Mouse (Mus musculus) liver, embryonic 16.5 days (tissue): ENCODE data around the gene Eif4a1. TPM values are rescaled to one million over a fixed set of nuclear protein-coding genes. Genes with fewer than 3 reads are reported as not detected.

Source experiments
- ATAC-seq: fragments of 200-750 bp; cut with Nextera tagmentation; 2 replicates; pipeline ENCODE4 v1.8.0; 2017; ENCODE audit warnings: low read depth, mild to moderate bottlenecking, moderate number of reproducible peaks, moderate library complexity
- H3K27ac ChIP-seq: fragments of 300-500 bp; sonication (generic); 2 replicates; pipeline ENCODE4 v1.5.1; 2014; ENCODE audit warnings: mild to moderate bottlenecking, low read length
- H3K27me3 ChIP-seq: fragments of 300-500 bp; sonication (generic); 2 replicates; pipeline ENCODE4 v1.6.1; 2014; ENCODE audit warnings: low read depth, low read length, mixed read lengths; ENCODE audit not compliant: control insufficient read depth, insufficient read depth
- H3K36me3 ChIP-seq: fragments of 300-500 bp; sonication (generic); 2 replicates; pipeline ENCODE4 v1.6.1; 2014; ENCODE audit warnings: mild to moderate bottlenecking; ENCODE audit not compliant: control insufficient read depth, insufficient read depth
- H3K4me1 ChIP-seq: fragments of 300-500 bp; sonication (generic); 2 replicates; pipeline ENCODE4 v1.6.1; 2014; ENCODE audit warnings: low read depth, low read length, mixed read lengths; ENCODE audit not compliant: control insufficient read depth
- H3K4me2 ChIP-seq: fragments of 300-500 bp; sonication (generic); 2 replicates; pipeline ENCODE4 v1.6.1; 2014; ENCODE audit warnings: low read depth, low read length, mixed read lengths
- H3K4me3 ChIP-seq: fragments of 300-500 bp; sonication (generic); 2 replicates; pipeline ENCODE4 v1.5.1; 2014; ENCODE audit warnings: low read depth, mild to moderate bottlenecking, low read length
- H3K9ac ChIP-seq: fragments of 300-500 bp; sonication (generic); 2 replicates; pipeline ENCODE4 v1.6.1; 2014; ENCODE audit warnings: low read depth, low read length
- H3K9me3 ChIP-seq: fragments of 300-500 bp; sonication (generic); replicated peaks from 2 replicates; pipeline ENCODE4 v1.6.1; 2016; ENCODE audit warnings: low read length; ENCODE audit not compliant: control insufficient read depth
- WGBS: fragments of 180-500 bp; shearing (Covaris S2); extraction: QIAGEN DNeasy Blood & Tissue Kit; methylation state at CpG from one replicate; pipeline ENCODE4 v1.1.7; 2014; ENCODE audit not compliant: insufficient replicate concordance; 5-methylcytosine and 5-hydroxymethylcytosine counted together
- polyA plus RNA-seq: library from polyadenylated mRNA; unstranded; fragments of >200 nt; fragmentation: Nextera tagmentation; extraction: Ambion mirVana; gene quantifications from 2 replicates; pipeline ENCODE4 v1.2.1, GENCODE M21; 2015

Gene Eif4a1
- polyA plus RNA-seq, 1 experiment from 2014 or later: 223 TPM

- H3K9ac ChIP-seq: no peak overlapping the region
- WGBS: 51% methylated on average over 11 of the region's 11 CpGs
- H3K9me3 ChIP-seq: no peaks in the 10 kb centered on the region
- H3K4me1 ChIP-seq: peaks cover 8% of the 10 kb centered on the region
- H3K36me3 ChIP-seq: no peaks in the 10 kb centered on the region
- no peak overlapping the region for H3K4me3 ChIP-seq
- no peak overlapping the region for H3K27ac ChIP-seq
- H3K4me2 ChIP-seq: no peak overlapping the region
- ATAC-seq: no peak
- no peaks in the 10 kb centered on the region; the same call in 1 of the 2 replicates for H3K27me3 ChIP-seq
Measured at GRCm38 (mm10) chr11:69693421-69693965, 21.3 kb upstream of the Eif4a1 start.

GRCm38 (mm10) chr11:69692863-69693262 is 20.6 kb upstream of the Eif4a1 start:
- Histone ChIP-seq H3K9ac (no peak overlapping the region), H3K4me1 (peaks cover 8% of the 10 kb centered on the region), H3K27me3 (no peaks in the 10 kb centered on the region; the same call in 1 of the 2 replicates), H3K9me3 (no peaks in the 10 kb centered on the region), H3K4me2 (no peak overlapping the region), H3K4me3 (no peak overlapping the region), H3K36me3 (no peaks in the 10 kb centered on the region), H3K27ac (no peak overlapping the region)
- 63% methylated on average over 6 of the region's 6 CpGs for WGBS
- ATAC-seq: peak; percentile 66

GRCm38 (mm10) chr11:69692196-69692811 is 20.1 kb upstream of the Eif4a1 start:
- Histone ChIP-seq H3K27me3 (no peaks in the 10 kb centered on the region; the same call in 1 of the 2 replicates), H3K36me3 (no peaks in the 10 kb centered on the region), H3K4me1 (peaks cover 8% of the 10 kb centered on the region), H3K4me3 (no peak overlapping the region), H3K4me2 (no peak overlapping the region), H3K27ac (no peak overlapping the region), H3K9ac (no peak overlapping the region), H3K9me3 (no peaks in the 10 kb centered on the region)
- WGBS: 31% methylated on average over 9 of the region's 9 CpGs
- ATAC-seq: no peak

- H3K9ac ChIP-seq: no peak overlapping the region
- no peaks in the 10 kb centered on the region for H3K9me3 ChIP-seq
- no peak overlapping the region for H3K4me3 ChIP-seq
- WGBS: 75% methylated on average over 1 of the region's 1 CpGs
- H3K36me3 ChIP-seq: no peaks in the 10 kb centered on the region
- no peaks in the 10 kb centered on the region; the same call in 1 of the 2 replicates for H3K27me3 ChIP-seq
- no peak overlapping the region for H3K4me2 ChIP-seq
- ATAC-seq: no peak
- H3K4me1 ChIP-seq: peaks cover 16% of the 10 kb centered on the region
- H3K27ac ChIP-seq: no peak overlapping the region
Measured at GRCm38 (mm10) chr11:69689891-69690290, 17.7 kb upstream of the Eif4a1 start.

- peaks cover 22% of the 10 kb centered on the region for H3K4me1 ChIP-seq
- no peak overlapping the region for H3K4me2 ChIP-seq
- ATAC-seq: no peak
- no peak overlapping the region for H3K4me3 ChIP-seq
- 48% methylated on average over 5 of the region's 5 CpGs for WGBS
- no peak overlapping the region for H3K9ac ChIP-seq
- H3K36me3 ChIP-seq: no peaks in the 10 kb centered on the region
- no peak overlapping the region for H3K27ac ChIP-seq
- H3K9me3 ChIP-seq: no peaks in the 10 kb centered on the region
- H3K27me3 ChIP-seq: no peaks in the 10 kb centered on the region
Measured at GRCm38 (mm10) chr11:69687061-69687460, 14.8 kb upstream of the Eif4a1 start.

GRCm38 (mm10) chr11:69686377-69686776 is 14.2 kb upstream of the Eif4a1 start:
- Histone ChIP-seq H3K9me3 (no peaks in the 10 kb centered on the region), H3K27me3 (no peaks in the 10 kb centered on the region), H3K4me2 (no peak overlapping the region), H3K4me3 (no peak overlapping the region), H3K27ac (no peak overlapping the region), H3K9ac (no peak overlapping the region), H3K4me1 (peaks cover 23% of the 10 kb centered on the region), H3K36me3 (no peaks in the 10 kb centered on the region)
- no peak for ATAC-seq
- WGBS: 37% methylated on average over 4 of the region's 4 CpGs

- Histone ChIP-seq H3K9ac (no peak within 1 kb of the TSS), H3K4me1 (peaks cover 29% of the 10 kb centered on the region), H3K4me3 (no peak within 1 kb of the TSS), H3K27ac (peak within 1 kb of the TSS; percentile 61), H3K27me3 (no peaks in the 10 kb centered on the region), H3K36me3 (no peaks in the 10 kb centered on the region), H3K4me2 (no peak within 1 kb of the TSS), H3K9me3 (no peaks in the 10 kb centered on the region)
- no peak for ATAC-seq
- 58% methylated on average over 10 of the region's 10 CpGs for WGBS
Measured at GRCm38 (mm10) chr11:69685526-69686148, 13.4 kb upstream of the Eif4a1 start, which contains the start of gene Tnfsf13. Gene Tnfsf13 (minus strand): TSS chr11:69685784.

GRCm38 (mm10) chr11:69684936-69685335 is 12.7 kb upstream of the Eif4a1 start:
- Histone ChIP-seq H3K27me3 (no peaks in the 10 kb centered on the region), H3K9ac (no peak overlapping the region), H3K9me3 (no peaks in the 10 kb centered on the region), H3K4me3 (no peak overlapping the region), H3K36me3 (no peaks in the 10 kb centered on the region), H3K4me1 (peaks cover 36% of the 10 kb centered on the region), H3K27ac (no peak overlapping the region), H3K4me2 (no peak overlapping the region)
- no peak for ATAC-seq
- WGBS: 68% methylated on average over 6 of the region's 6 CpGs

- no peaks in the 10 kb centered on the region for H3K36me3 ChIP-seq
- no peaks in the 10 kb centered on the region for H3K9me3 ChIP-seq
- H3K27ac ChIP-seq: no peak overlapping the region
- no peak overlapping the region for H3K4me2 ChIP-seq
- no peak overlapping the region for H3K9ac ChIP-seq
- 67% methylated on average over 12 of the region's 12 CpGs for WGBS
- peaks cover 36% of the 10 kb centered on the region for H3K4me1 ChIP-seq
- no peak overlapping the region for H3K4me3 ChIP-seq
- ATAC-seq: no peak
- H3K27me3 ChIP-seq: no peaks in the 10 kb centered on the region
Measured at GRCm38 (mm10) chr11:69684128-69684745, 12.0 kb upstream of the Eif4a1 start.
